Comparison of ENCODE assay signal across 16 mouse cellular contexts in genomic region chrX:139550456-139550855, GRCm38 (mm10). TPM values are rescaled to one million over a fixed set of nuclear protein-coding genes. Genes with fewer than 3 reads are reported as not detected.
A peak's percentile ranks its signal among the peaks of the same experiment; 100 is the strongest.
DNase-seq lines count a peak whose midpoint lies in the region; ATAC-seq and TF ChIP-seq lines count a peak whose summit lies in the region.
"Had no signal": no experiment of that assay in that cellular context is flagged by ENCODE, and none has a peak within 500 bp of the region (broad histone marks: within the 10 kb centered on the region; RNA-seq: fewer than 3 reads in every experiment).

No protein-coding gene starts in this region.

- WGBS in lung, adult 2 months: 69% methylated on average over 5 of the region's 5 CpGs

- no peak for TF ChIP-seq POLR2A in lung, adult 2 months (IDR thresholded peaks at IDR 0.05; ENCODE audit: borderline replicate concordance, extremely low read depth, low read depth, low read length)

- peak; percentile 7 to 20 for DNase-seq in lung, adult 18-20 months
- DNase-seq in lung, adult 2 months: no peak
- DNase-seq in NIH3T3 (ENCODE audit: low read depth): peak; percentile 15
- no peak for DNase-seq in kidney, adult 9 months
- no peak for DNase-seq in kidney, postnatal 14 days
- DNase-seq: adrenal gland, postnatal 10 days; cerebellum, adult 11-12 months; cerebellum, postnatal 25 days; heart, postnatal 4 days had no signal

- TF ChIP-seq CTCF in lung, adult 2 months (IDR thresholded peaks at IDR 0.05; ENCODE audit: insufficient read depth, low read length): no peak

- no peak overlapping the region for H3K4me3 ChIP-seq in lung, adult 2 months (replicated peaks; ENCODE audit: extremely low read depth, low read depth, low read length)
- H3K4me3 ChIP-seq: embryonic facial prominence, embryonic 15.5 days; heart, embryonic 15.5 days; kidney, embryonic 15.5 days had no signal

- H3K4me1 ChIP-seq in lung, adult 2 months (ENCODE audit: control insufficient read depth, insufficient read depth, low read length): no peaks in the 10 kb centered on the region
- H3K4me1 ChIP-seq: embryonic facial prominence, embryonic 15.5 days; heart, embryonic 15.5 days; kidney, embryonic 15.5 days had no signal

- ATAC-seq in granulocyte monocyte progenitor cell, adult 5-6 weeks (replicated peaks; ENCODE audit: poor library complexity, severe bottlenecking): peak; percentile 100
- ATAC-seq in neutrophil, adult 5-6 weeks (ENCODE audit: extremely low read depth, insufficient number of reproducible peaks, low FRiP score, poor library complexity, severe bottlenecking): peak; percentile 100
- ATAC-seq: forebrain, embryonic 16.5 days; midbrain, embryonic 16.5 days had no signal

RNA-seq across cellular contexts. Expression of gene Rnf128, which starts 12.7 kb away (rescaled TPM):
- 1.4 and 1.5 TPM in 2 replicates for polyA plus RNA-seq in lung, adult 2 months (2012; rRNA removed)
- 0.32 and 1.6 TPM in 2 replicates for total RNA-seq in granulocyte monocyte progenitor cell, adult 5-6 weeks (2014; fragmentation: Nextera tagmentation)
- 0.78 and 2.2 TPM in 2 replicates for total RNA-seq in granulocyte monocyte progenitor cell, adult 5-6 weeks (2017)
- total RNA-seq in neutrophil, adult 5-6 weeks (2017): 2.8 and 3.3 TPM in 2 replicates

Comparison
In these comparisons a context has a peak if more than half of its experiments do, and no peak if none do; other contexts are left out.
1. DNase-seq: peak in lung, adult 18-20 months (2 of 2) and NIH3T3 (single experiment); none in lung, adult 2 months (single experiment), kidney, adult 9 months (single experiment) and kidney, postnatal 14 days (single experiment).